Comparison of ENCODE assay signal across 8 mouse cellular contexts in genomic region chr6:134920190-134921013, GRCm38 (mm10). TPM values are rescaled to one million over a fixed set of nuclear protein-coding genes. Genes with fewer than 3 reads are reported as not detected.
DNase-seq lines count a peak whose midpoint lies in the region; ATAC-seq and TF ChIP-seq lines count a peak whose summit lies in the region.

TSS of gene Cdkn1b (plus strand) at chr6:134920401.

- CTCF ChIA-PET in Patski (lab: Charles Lee), result interaction anchor here (1.4 to 2.8 kb wide), 4 partner anchors 16 to 64 kb away, joined by 3 to 12 read pairs (median 5); partner anchors contain the start of gene Gpr19

- H3K9me3 ChIP-seq in hindbrain, embryonic 11.5 days (ENCODE audit: control insufficient read depth, low read length), result no peaks in the 10 kb centered on the region
- H3K9me3 ChIP-seq in lung, postnatal 0 days (ENCODE audit: low read length), result no peaks in the 10 kb centered on the region

- POLR2A ChIA-PET in Patski (lab: Charles Lee), result interaction anchor here (0.6 to 2.6 kb wide), 7 partner anchors 8 to 26 kb away, joined by 3 to 8 read pairs (median 4); no protein-coding TSS in a partner anchor

- H3K4me3 ChIP-seq in hindbrain, embryonic 11.5 days (ENCODE audit: low read depth, low read length), result peak within 1 kb of the TSS; percentile 98
- H3K4me3 ChIP-seq in lung, postnatal 0 days (ENCODE audit: low read depth, low read length), result peak within 1 kb of the TSS; percentile 95

- no peaks in the 10 kb centered on the region for H3K36me3 ChIP-seq in hindbrain, embryonic 11.5 days (ENCODE audit: control insufficient read depth, insufficient read depth, low read length)
- no peaks in the 10 kb centered on the region for H3K36me3 ChIP-seq in lung, postnatal 0 days (ENCODE audit: insufficient read depth, low read length)

- ATAC-seq in Patski, result peak; percentile 91
- peak; percentile 95 for ATAC-seq in hindbrain, embryonic 11.5 days (ENCODE audit: low FRiP score)
- ATAC-seq in lung, postnatal 0 days, result peak; percentile 94

- 0 out of 2 replicates have a peak, but pooled peaks cover 4% of the 10 kb centered on the region for H3K4me1 ChIP-seq in hindbrain, embryonic 11.5 days (replicated peaks; ENCODE audit: control insufficient read depth, insufficient read depth, low read length)
- H3K4me1 ChIP-seq in lung, postnatal 0 days (ENCODE audit: insufficient read depth, low read depth, low read length), result no peaks in the 10 kb centered on the region

- no peaks in the 10 kb centered on the region for H3K27me3 ChIP-seq in Patski
- no peaks in the 10 kb centered on the region for H3K27me3 ChIP-seq in hindbrain, embryonic 11.5 days (ENCODE audit: control insufficient read depth, insufficient read depth, low read length)
- H3K27me3 ChIP-seq in lung, postnatal 0 days (replicated peaks; ENCODE audit: insufficient read depth, low read length), result no peaks in the 10 kb centered on the region

- TF ChIP-seq CTCF in Patski (IDR thresholded peaks at IDR 0.05), result no peak
- TF ChIP-seq CTCF in lung, postnatal 0 days (IDR thresholded peaks at IDR 0.05), result peak; percentile 18; the same call in 1 of the 2 replicates

- peak within 1 kb of the TSS; percentile 94 for H3K27ac ChIP-seq in hindbrain, embryonic 11.5 days (ENCODE audit: low read depth, low read length)
- peak within 1 kb of the TSS; percentile 97 for H3K27ac ChIP-seq in lung, postnatal 0 days (ENCODE audit: low read length)

- DNase-seq in Patski (ENCODE audit: low read depth, low spot score), result no peak
- peak; percentile 94 to 96 for DNase-seq in cerebellum, postnatal 10 days
- DNase-seq in frontal cortex, postnatal 10 days (ENCODE audit: low spot score in 2 of 2), result peak; percentile 86 to 87
- DNase-seq in hindbrain, embryonic 11.5 days (ENCODE audit: low spot score), result peak; percentile 93
- peak; percentile 83 to 90 for DNase-seq in layer of hippocampus, postnatal 10 days (ENCODE audit: low spot score in 2 of 2)
- DNase-seq in lung, postnatal 0 days (ENCODE audit: low spot score), result peak; percentile 98
- DNase-seq in ovary, postnatal 14 days (ENCODE audit: low spot score), result peak; percentile 76
- DNase-seq in thymus, postnatal 10 days (ENCODE audit: low spot score in 2 of 2), result peak; percentile 87 to 88

- peak within 1 kb of the TSS; percentile 92 for H3K9ac ChIP-seq in hindbrain, embryonic 11.5 days (ENCODE audit: low read depth, low read length)
- peak within 1 kb of the TSS; percentile 92 for H3K9ac ChIP-seq in lung, postnatal 0 days (replicated peaks; ENCODE audit: low read depth)

- in situ Hi-C loops in Patski (cut with MboI; ENCODE audit: low pct_unique_long_range_greater_than_20kb), result loop anchor here (10.0 kb wide), 1 partner anchor 1884 kb away; the partner anchor contains the start of genes H2afj and Hist4h4

- peak within 1 kb of the TSS; percentile 95 for H3K4me2 ChIP-seq in hindbrain, embryonic 11.5 days (replicated peaks; ENCODE audit: low read depth, low read length)
- H3K4me2 ChIP-seq in lung, postnatal 0 days (replicated peaks; ENCODE audit: low read depth, low read length), result peak within 1 kb of the TSS; percentile 97

- no peak for TF ChIP-seq EP300 in lung, postnatal 0 days (IDR thresholded peaks at IDR 0.05)

- WGBS in hindbrain, embryonic 11.5 days, result under 1% methylated on average over 72 of the region's 77 CpGs
- under 1% methylated on average over 71 of the region's 77 CpGs for WGBS in lung, postnatal 0 days

RNA-seq across cellular contexts. Expression of gene Cdkn1b, which starts in this region (rescaled TPM):
- 76.0 TPM for polyA plus RNA-seq in Patski (2021)
- 23.9 and 24.1 TPM in 2 replicates for polyA plus RNA-seq in hindbrain, embryonic 11.5 days (2014; fragmentation: Nextera tagmentation; extraction: Ambion mirVana)
- total RNA-seq in layer of hippocampus, postnatal 10 days (2021), result 10 to 100 TPM; 54.2 to 58.4 TPM
- polyA plus RNA-seq in lung, postnatal 0 days (2015; fragmentation: Nextera tagmentation; extraction: Ambion mirVana), result 43.4 and 46.2 TPM in 2 replicates
